Mouse (Mus musculus): ENCODE results near the gene Vmn2r104. TPM values are rescaled to one million over a fixed set of nuclear protein-coding genes. Genes with fewer than 3 reads are reported as not detected.

The Vmn2r104 gene
- not detected in 2 replicates for polyA plus RNA-seq (2012; ENCODE audit: low replicate concordance)

GRCm38 (mm10) chr17:20048236-20048635 is at the start of gene Vmn2r104:
Gene Vmn2r104, minus strand, starts transcription at chr17:20048336.

Other genes starting within 250 kb of the Vmn2r104 start
- not detected in 2 replicates for gene Fpr-rs7, start 65.9 kb upstream of the Vmn2r104 start, polyA plus RNA-seq (2012; ENCODE audit: low replicate concordance)
- not detected in 2 replicates for gene Fpr-rs6, start 134.8 kb upstream of the Vmn2r104 start, polyA plus RNA-seq (2012; ENCODE audit: low replicate concordance)
- 0.07 TPM in 1 of 2 replicates, not detected in the other for gene Vmn2r105, start 186.7 kb upstream of the Vmn2r104 start, polyA plus RNA-seq (2012; ENCODE audit: low replicate concordance)
- not detected in 2 replicates for gene Vmn2r106, start 237.2 kb upstream of the Vmn2r104 start, polyA plus RNA-seq (2012; ENCODE audit: low replicate concordance)

Data from hematopoietic multipotent progenitor cell, adult 10-12 weeks (in vitro differentiated cells).